Mouse (Mus musculus): ENCODE measurements around the gene St14.

DNA sequence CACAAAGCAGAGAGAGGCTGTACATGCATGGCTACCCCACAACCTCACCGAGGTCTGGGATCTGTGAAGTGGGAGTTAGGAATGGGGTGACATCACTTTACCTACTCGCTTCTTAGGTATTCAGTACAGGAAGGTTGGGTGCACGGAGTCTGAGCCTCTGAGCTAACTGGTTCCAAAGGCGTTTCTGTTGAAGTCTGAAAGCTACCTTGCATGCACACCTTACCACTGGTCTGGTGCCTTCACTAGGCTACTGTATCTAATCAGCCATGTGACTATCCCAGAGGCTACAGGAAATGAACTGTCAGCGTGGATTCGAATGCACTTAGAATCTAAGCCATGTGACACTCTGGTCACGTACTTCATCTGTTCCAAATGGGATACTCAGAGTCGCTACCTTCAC is 24.9 kb upstream of the St14 start:
- TF ChIP-seq CTCF (IDR thresholded peaks at IDR 0.05) (no peak), EP300 (IDR thresholded peaks at IDR 0.05) (no peak)
